Mouse (Mus musculus): ENCODE measurements around the gene Dffa.
"Not testable (repeated sequence)": the region's sequence is repeated elsewhere in the genome, so short reads cannot be mapped to it uniquely, and the experiment has no call there.

The Dffa gene

GRCm38 (mm10) chr4:149099369-149100017 lies 4.5 kb upstream of the Dffa start, which contains the start of gene Pex14:
Gene Pex14, minus strand, starts transcription at chr4:149099876.
- DNase-seq (ENCODE audit: low spot score) = peak; percentile 92

- not testable (repeated sequence) for DNase-seq (ENCODE audit: low spot score)
Measured at GRCm38 (mm10) chr4:149100449-149100848, 3.5 kb upstream of the Dffa start.

GRCm38 (mm10) chr4:149101456-149101855 lies 2.5 kb upstream of the Dffa start:
- DNase-seq (ENCODE audit: low spot score) = peak; percentile 38

- not testable (repeated sequence) for DNase-seq (ENCODE audit: low spot score)
Measured at GRCm38 (mm10) chr4:149119978-149120562, 16.1 kb downstream of the Dffa start.

- DNase-seq (ENCODE audit: low spot score) = no peak
Measured at GRCm38 (mm10) chr4:149123432-149123831, 19.5 kb downstream of the Dffa start.

- no peak for DNase-seq (ENCODE audit: low spot score)
Measured at GRCm38 (mm10) chr4:149125341-149126114, 21.6 kb downstream of the Dffa start.

- DNase-seq (ENCODE audit: low spot score) = no peak
Measured at GRCm38 (mm10) chr4:149126115-149126509, 22.2 kb downstream of the Dffa start.

- DNase-seq (ENCODE audit: low spot score) = no peak
Measured at GRCm38 (mm10) chr4:149126663-149127062, 22.7 kb downstream of the Dffa start, which contains the start of gene Cort. Gene Cort, minus strand, starts transcription at chr4:149126763.

GRCm38 (mm10) chr4:149128467-149128866 lies 24.5 kb downstream of the Dffa start:
- no peak for DNase-seq (ENCODE audit: low spot score)

GRCm38 (mm10) chr4:149131021-149131752 lies 27.2 kb downstream of the Dffa start:
- DNase-seq (ENCODE audit: low spot score) = no peak

GRCm38 (mm10) chr4:149131789-149132565 lies 28.0 kb downstream of the Dffa start:
- no peak for DNase-seq (ENCODE audit: low spot score)

GRCm38 (mm10) chr4:149133395-149133794 lies 29.4 kb downstream of the Dffa start:
- DNase-seq (ENCODE audit: low spot score) = no peak

- peak; percentile 47 for DNase-seq (ENCODE audit: low spot score)
Measured at GRCm38 (mm10) chr4:149136116-149136850, 32.3 kb downstream of the Dffa start.

- DNase-seq (ENCODE audit: low spot score) = peak; percentile 91
Measured at GRCm38 (mm10) chr4:149136982-149137770, 33.2 kb downstream of the Dffa start, which contains the start of gene Cenps. Gene Cenps, minus strand, starts transcription at chr4:149137629.

- no peak for DNase-seq (ENCODE audit: low spot score)
Measured at GRCm38 (mm10) chr4:149138515-149138914, 34.6 kb downstream of the Dffa start.

GRCm38 (mm10) chr4:149143594-149143993 lies 39.6 kb downstream of the Dffa start:
- peak; percentile 53 for DNase-seq (ENCODE audit: low spot score)

- DNase-seq (ENCODE audit: low spot score) = peak; percentile 85
Measured at GRCm38 (mm10) chr4:149144459-149144858, 40.5 kb downstream of the Dffa start.

GRCm38 (mm10) chr4:149145151-149145550 lies 41.2 kb downstream of the Dffa start:
- no peak for DNase-seq (ENCODE audit: low spot score)

- DNase-seq (ENCODE audit: low spot score) = no peak
Measured at GRCm38 (mm10) chr4:149147528-149147927, 43.6 kb downstream of the Dffa start.

- DNase-seq (ENCODE audit: low spot score) = no peak
Measured at GRCm38 (mm10) chr4:149148084-149148483, 44.1 kb downstream of the Dffa start.
